ENCODE assay signal across 7 mouse cellular contexts in genomic region chr12:31265722-31266431, GRCm38 (mm10). TPM values are rescaled to one million over a fixed set of nuclear protein-coding genes. Genes with fewer than 3 reads are reported as not detected.
A peak's percentile ranks its signal among the peaks of the same experiment; 100 is the strongest.
DNase-seq lines count a peak whose midpoint lies in the region; ATAC-seq and TF ChIP-seq lines count a peak whose summit lies in the region.

No protein-coding gene starts in this region.

- peak; percentile 36 for ATAC-seq in heart, postnatal 0 days (ENCODE audit: insufficient read depth, low read depth)

- H3K4me3 ChIP-seq in spleen, adult 2 months (ENCODE audit: extremely low read depth, insufficient read depth, insufficient read length), result 0 out of 2 replicates have a peak overlapping the region, but pooled peaks have one; percentile 4
- peak overlapping the region; percentile 74 for H3K4me3 ChIP-seq in heart, postnatal 0 days (ENCODE audit: low read depth, low read length)

- H3K36me3 ChIP-seq in spleen, adult 2 months (ENCODE audit: control insufficient read depth, insufficient read depth, low read length), result no peaks in the 10 kb centered on the region
- H3K36me3 ChIP-seq in heart, postnatal 0 days (replicated peaks; ENCODE audit: control insufficient read depth, insufficient read depth, low read length), result peaks cover 15% of the 10 kb centered on the region; the same call in 1 of the 2 replicates

- H3K9ac ChIP-seq in heart, postnatal 0 days (replicated peaks; ENCODE audit: low read depth, low read length), result peak overlapping the region; percentile 87

- no peaks in the 10 kb centered on the region for H3K9me3 ChIP-seq in heart, postnatal 0 days (replicated peaks; ENCODE audit: control insufficient read depth, low read length)

- no peak for TF ChIP-seq POLR2A in spleen, adult 2 months (IDR thresholded peaks at IDR 0.05; ENCODE audit: low read depth, low read length)

- no peaks in the 10 kb centered on the region for H3K4me1 ChIP-seq in spleen, adult 2 months (ENCODE audit: control insufficient read depth, insufficient read depth, insufficient read length)
- H3K4me1 ChIP-seq in heart, postnatal 0 days (ENCODE audit: control insufficient read depth, insufficient read depth), result peaks cover 36% of the 10 kb centered on the region

- 3% methylated on average over 50 of the region's 50 CpGs for WGBS in spleen, adult 2 months
- WGBS in heart, postnatal 0 days, result under 1% methylated on average over 50 of the region's 50 CpGs

- no peak for TF ChIP-seq EP300 in heart, postnatal 0 days (IDR thresholded peaks at IDR 0.05; ENCODE audit: low read depth)

- H3K27me3 ChIP-seq in spleen, adult 2 months (ENCODE audit: control insufficient read depth, insufficient read depth, low read length), result 0 out of 2 replicates have a peak, but pooled peaks cover 1% of the 10 kb centered on the region
- no peaks in the 10 kb centered on the region for H3K27me3 ChIP-seq in heart, postnatal 0 days (ENCODE audit: control insufficient read depth, insufficient read depth, low read length)

- no peak for TF ChIP-seq CTCF in spleen, adult 2 months (IDR thresholded peaks at IDR 0.05; ENCODE audit: extremely low read depth, insufficient read depth, insufficient read length, insufficient replicate concordance)
- TF ChIP-seq CTCF in heart, postnatal 0 days (IDR thresholded peaks at IDR 0.05; ENCODE audit: low read depth), result no peak

- H3K4me2 ChIP-seq in heart, postnatal 0 days (ENCODE audit: low read depth, low read length), result peak overlapping the region; percentile 70

- H3K27ac ChIP-seq in spleen, adult 2 months (ENCODE audit: insufficient read depth, low read length), result no peak overlapping the region
- peak overlapping the region; percentile 89 for H3K27ac ChIP-seq in heart, postnatal 0 days (ENCODE audit: low read depth)

- no peak for DNase-seq in spleen, adult 2 months (ENCODE audit: low read depth in 1 of 2, low spot score in 2 of 2)
- no peak for DNase-seq in spleen, postnatal 10 days (ENCODE audit: low spot score in 2 of 2)
- peak; percentile 56 for DNase-seq in embryo, embryonic 9.5 days (ENCODE audit: extremely low spot score)
- peak; percentile 40 for DNase-seq in heart, postnatal 0 days (ENCODE audit: low spot score)
- DNase-seq in left cerebral cortex, adult 18-20 months (ENCODE audit: low spot score in 2 of 2), result peak; percentile 5 to 26
- peak; percentile 61 for DNase-seq in neural tube, embryonic 10.5 days (ENCODE audit: extremely low spot score, low spot score)
- DNase-seq in urinary bladder, adult 2 months (ENCODE audit: low spot score), result no peak

RNA-seq across cellular contexts. Expression of gene Lamb1, which starts 0.8 kb away (rescaled TPM):
- polyA plus RNA-seq in spleen, adult 2 months (2012; rRNA removed), result 1.5 TPM in 2 replicates
- 189 TPM in 2 replicates for total RNA-seq in heart, postnatal 0 days (2014; rRNA removed; ENCODE audit: low replicate concordance)
- 53.2 and 60.8 TPM in 2 replicates for polyA plus RNA-seq in heart, postnatal 0 days (2015; fragmentation: Nextera tagmentation; extraction: Ambion mirVana)
- total RNA-seq in left cerebral cortex, adult 18-20 months (2021), result 10 to 100 TPM; 16.4 to 17.3 TPM
- 49.8 and 62.9 TPM in 2 replicates for polyA plus RNA-seq in urinary bladder, adult 2 months (2012; rRNA removed)

RNA-seq across cellular contexts. Expression of gene Gm6993, which starts 25.3 kb away (rescaled TPM):
- polyA plus RNA-seq in spleen, adult 2 months (2012; rRNA removed), result not detected in 2 replicates
- total RNA-seq in heart, postnatal 0 days (2014; rRNA removed; ENCODE audit: low replicate concordance), result not detected in 2 replicates
- polyA plus RNA-seq in heart, postnatal 0 days (2015; fragmentation: Nextera tagmentation; extraction: Ambion mirVana), result not detected in 2 replicates
- total RNA-seq in left cerebral cortex, adult 18-20 months (2021), result not detected
- polyA plus RNA-seq in urinary bladder, adult 2 months (2012; rRNA removed), result not detected in 2 replicates

Comparison
In these comparisons a context has a peak if more than half of its experiments do, and no peak if none do; other contexts are left out.
1. DNase-seq: peak in embryo, embryonic 9.5 days (single experiment), heart, postnatal 0 days (single experiment), left cerebral cortex, adult 18-20 months (2 of 2) and neural tube, embryonic 10.5 days (single experiment); none in spleen, adult 2 months (0 of 2), spleen, postnatal 10 days (0 of 2) and urinary bladder, adult 2 months (single experiment).
2. RNA of gene Lamb1, which starts 0.8 kb away (polyA plus RNA-seq): 53.2 to 60.8 TPM in heart, postnatal 0 days and 49.8 to 62.9 TPM in urinary bladder, adult 2 months; 1.5 TPM in spleen, adult 2 months; every median in the first group is over 10 times any median in the second.